Mouse (Mus musculus) ES-Bruce4 (cell line): ENCODE measurements around the gene Etv1. TPM values are rescaled to one million over a fixed set of nuclear protein-coding genes. Genes with fewer than 3 reads are reported as not detected.

Experiments used
- H3K27ac ChIP-seq: 2 replicates; pipeline ENCODE4 v1.5.1; 2012; ENCODE audit warnings: low read length, inconsistent platforms; ENCODE audit not compliant: insufficient read depth
- H3K27me3 ChIP-seq: 2 replicates; pipeline ENCODE4 v1.6.1; 2012; ENCODE audit warnings: mild to moderate bottlenecking, low read length, inconsistent platforms; ENCODE audit not compliant: control insufficient read depth, poor library complexity, insufficient read depth, severe bottlenecking
- H3K36me3 ChIP-seq: 2 replicates; pipeline ENCODE4 v1.6.1; 2012; ENCODE audit warnings: inconsistent platforms, mild to moderate bottlenecking, low read length, moderate library complexity; ENCODE audit not compliant: control insufficient read depth, poor library complexity, insufficient read depth, severe bottlenecking
- H3K4me1 ChIP-seq: one replicate; pipeline ENCODE4 v1.8.1; 2011; ENCODE audit warnings: low read length; ENCODE audit not compliant: control insufficient read depth, insufficient read depth
- H3K4me3 ChIP-seq: 2 replicates; pipeline ENCODE4 v1.5.1; 2011; ENCODE audit warnings: low read depth, mild to moderate bottlenecking, low read length
- H3K9ac ChIP-seq: 2 replicates; pipeline ENCODE4 v1.6.1; 2012; ENCODE audit warnings: low read depth, mild to moderate bottlenecking, inconsistent platforms; ENCODE audit not compliant: poor library complexity, severe bottlenecking
- H3K9me3 ChIP-seq: replicated peaks from 2 replicates; pipeline ENCODE4 v1.6.1; 2012; ENCODE audit warnings: mild to moderate bottlenecking, low read length, inconsistent platforms; ENCODE audit not compliant: control insufficient read depth, poor library complexity, insufficient read depth, severe bottlenecking
- CTCF ChIP-seq: IDR thresholded peaks from one replicate; pipeline ENCODE4 v1.8.1; 2011; ENCODE audit warnings: low read depth, low read length
- EP300 ChIP-seq: IDR thresholded peaks from 2 replicates; pipeline ENCODE4 v1.6.1; 2011; ENCODE audit warnings: low read depth, low read length; ENCODE audit not compliant: insufficient read depth
- POLR2A ChIP-seq: IDR thresholded peaks from one replicate; pipeline ENCODE4 v1.8.1; 2011; ENCODE audit warnings: low read length; ENCODE audit not compliant: insufficient read depth
- polyA plus RNA-seq: library from polyadenylated mRNA; stranded (reverse); fragments of >200 nt; gene quantifications from 2 replicates; pipeline ENCODE4 v1.2.4, GENCODE M21; 2011; ENCODE audit warnings: low read depth; ENCODE audit not compliant: missing spikeins, insufficient read depth, insufficient read length

The Etv1 gene
- polyA plus RNA-seq, 1 experiment: 9.8 TPM

GRCm38 (mm10) chr12:38807031-38807430 lies 27.9 kb downstream of the Etv1 start:
- Histone ChIP-seq H3K36me3 (no peaks in the 10 kb centered on the region), H3K27me3 (no peaks in the 10 kb centered on the region)

GRCm38 (mm10) chr12:38812392-38812791 lies 33.2 kb downstream of the Etv1 start:
- H3K4me3 ChIP-seq: no peak overlapping the region
- no peak for TF ChIP-seq POLR2A
- TF ChIP-seq EP300: no peak
- no peak for TF ChIP-seq CTCF
- no peaks in the 10 kb centered on the region for H3K36me3 ChIP-seq
- H3K9me3 ChIP-seq: no peaks in the 10 kb centered on the region
- no peak overlapping the region for H3K9ac ChIP-seq
- H3K4me1 ChIP-seq: no peaks in the 10 kb centered on the region
- no peaks in the 10 kb centered on the region for H3K27me3 ChIP-seq
- no peak overlapping the region for H3K27ac ChIP-seq

More at GRCm38 (mm10) chr12:38807031-38807430, 27.9 kb downstream of the Etv1 start:
- Histone ChIP-seq H3K4me3 (no peak overlapping the region), H3K9ac (no peak overlapping the region), H3K4me1 (no peaks in the 10 kb centered on the region), H3K27ac (no peak overlapping the region), H3K9me3 (no peaks in the 10 kb centered on the region)
- TF ChIP-seq EP300: no peak
- no peak for TF ChIP-seq CTCF
- no peak for TF ChIP-seq POLR2A

GRCm38 (mm10) chr12:38814010-38814786 lies 35.0 kb downstream of the Etv1 start:
- Histone ChIP-seq H3K9ac (no peak overlapping the region), H3K27ac (no peak overlapping the region), H3K27me3 (no peaks in the 10 kb centered on the region), H3K36me3 (no peaks in the 10 kb centered on the region), H3K9me3 (no peaks in the 10 kb centered on the region), H3K4me3 (no peak overlapping the region), H3K4me1 (no peaks in the 10 kb centered on the region)
- TF ChIP-seq CTCF (no peak), EP300 (no peak), POLR2A (no peak)

GRCm38 (mm10) chr12:38816235-38816634 lies 37.1 kb downstream of the Etv1 start:
- Histone ChIP-seq H3K4me3 (no peak overlapping the region), H3K9ac (no peak overlapping the region), H3K27ac (no peak overlapping the region), H3K4me1 (no peaks in the 10 kb centered on the region), H3K9me3 (no peaks in the 10 kb centered on the region), H3K27me3 (no peaks in the 10 kb centered on the region), H3K36me3 (no peaks in the 10 kb centered on the region)
- TF ChIP-seq POLR2A (no peak), CTCF (no peak), EP300 (no peak)

GRCm38 (mm10) chr12:38818320-38818719 lies 39.1 kb downstream of the Etv1 start:
- H3K4me1 ChIP-seq: no peaks in the 10 kb centered on the region
- H3K9ac ChIP-seq: no peak overlapping the region
- H3K27ac ChIP-seq: no peak overlapping the region
- H3K36me3 ChIP-seq: no peaks in the 10 kb centered on the region
- no peaks in the 10 kb centered on the region for H3K27me3 ChIP-seq
- no peak overlapping the region for H3K4me3 ChIP-seq
- no peaks in the 10 kb centered on the region for H3K9me3 ChIP-seq
- no peak for TF ChIP-seq POLR2A
- TF ChIP-seq EP300: no peak
- TF ChIP-seq CTCF: no peak

GRCm38 (mm10) chr12:38820642-38821041 lies 41.5 kb downstream of the Etv1 start:
- H3K4me1 ChIP-seq: no peaks in the 10 kb centered on the region
- no peak overlapping the region for H3K4me3 ChIP-seq

More at GRCm38 (mm10) chr12:38820642-38821041, 41.5 kb downstream of the Etv1 start:
- Histone ChIP-seq H3K27me3 (no peaks in the 10 kb centered on the region; the same call in 1 of the 2 replicates), H3K9me3 (no peaks in the 10 kb centered on the region), H3K9ac (no peak overlapping the region), H3K27ac (no peak overlapping the region), H3K36me3 (no peaks in the 10 kb centered on the region)
- TF ChIP-seq EP300 (no peak), POLR2A (no peak), CTCF (no peak)
